ENCODE assay signal across 30 mouse cellular contexts in the genomic region with DNA sequence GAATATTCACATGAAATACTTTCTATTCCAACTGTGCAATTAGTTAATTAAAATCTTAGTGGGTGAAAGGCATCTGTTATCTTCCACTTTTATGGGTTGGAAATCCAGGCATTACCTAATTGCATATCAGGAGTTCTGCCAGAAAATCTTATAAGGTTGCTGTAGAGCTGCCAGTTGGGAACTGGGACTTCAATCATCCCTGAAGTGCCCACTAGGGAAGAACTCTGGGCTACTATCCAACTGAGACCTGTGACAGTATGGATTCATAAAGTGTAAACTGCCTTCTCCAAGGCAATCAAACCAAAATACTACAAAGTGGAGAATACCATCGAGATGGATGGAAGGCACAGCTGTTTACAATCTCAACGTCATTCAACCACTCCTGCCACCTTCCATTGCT. TPM values are rescaled to one million over a fixed set of nuclear protein-coding genes. Genes with fewer than 3 reads are reported as not detected.
DNase-seq lines count a peak whose midpoint lies in the region; ATAC-seq and TF ChIP-seq lines count a peak whose summit lies in the region.
"Had no signal": no experiment of that assay in that cellular context is flagged by ENCODE, and none has a peak within 500 bp of the region (broad histone marks: within the 10 kb centered on the region; RNA-seq: fewer than 3 reads in every experiment).

A gene (minus strand): TSS at position 109 of the 400 bp plus-strand sequence.

- H3K27me3 ChIP-seq in forebrain, embryonic 14.5 days (replicated peaks; ENCODE audit: control insufficient read depth, insufficient read depth, low read length), result no peaks in the 10 kb centered on the region
- H3K27me3 ChIP-seq in forebrain, embryonic 10.5 days (ENCODE audit: poor library complexity, severe bottlenecking), result no peaks in the 10 kb centered on the region
- H3K27me3 ChIP-seq: heart, embryonic 15.5 days; midbrain, embryonic 15.5 days had no signal

- no peak within 1 kb of the TSS for H3K4me3 ChIP-seq in forebrain, embryonic 14.5 days (ENCODE audit: low read depth, low read length)
- H3K4me3 ChIP-seq in forebrain, embryonic 10.5 days, result no peak within 1 kb of the TSS
- H3K4me3 ChIP-seq: erythroblast, embryonic 14.5 days; heart, embryonic 15.5 days; midbrain, embryonic 15.5 days had no signal

- DNase-seq in forebrain, embryonic 14.5 days (ENCODE audit: low spot score), result peak; percentile 88
- no peak for DNase-seq in forebrain, embryonic 10.5 days (ENCODE audit: extremely low spot score, low spot score)
- DNase-seq in layer of hippocampus, adult 9-11 months, result peak; percentile 17
- no peak for DNase-seq in layer of hippocampus, postnatal 10 days (ENCODE audit: low spot score in 2 of 2)
- peak; percentile 57 for DNase-seq in MN1 (ENCODE audit: low spot score)
- DNase-seq in brain, embryonic 14.5 days (ENCODE audit: low read depth), result peak; percentile 90
- no peak for DNase-seq in embryo, embryonic 10 days (ENCODE audit: low spot score)
- DNase-seq: adrenal gland, adult 8-10 months; cerebellum, adult 11 months; gastrocnemius, postnatal 14 days; heart, adult 18-20 months; heart, postnatal 4 days; kidney, adult 8-10 months; kidney, postnatal 14 days; liver, postnatal 0 days; lung, postnatal 14 days; right cerebral cortex, adult 18-20 months had no signal

- no peaks in the 10 kb centered on the region for H3K36me3 ChIP-seq in forebrain, embryonic 14.5 days (ENCODE audit: control insufficient read depth, insufficient read depth, low read length)
- no peaks in the 10 kb centered on the region for H3K36me3 ChIP-seq in forebrain, embryonic 10.5 days (replicated peaks)
- H3K36me3 ChIP-seq: heart, embryonic 15.5 days; midbrain, embryonic 15.5 days had no signal

- no peak for TF ChIP-seq CTCF in brain, embryonic 14.5 days (IDR thresholded peaks at IDR 0.05; ENCODE audit: borderline replicate concordance, extremely low read depth, insufficient read depth, insufficient read length)

- H3K4me2 ChIP-seq in forebrain, embryonic 14.5 days (ENCODE audit: low read length), result no peak within 1 kb of the TSS
- H3K4me2 ChIP-seq: heart, embryonic 15.5 days; midbrain, embryonic 15.5 days had no signal

- H3K4me1 ChIP-seq in forebrain, embryonic 14.5 days (ENCODE audit: control insufficient read depth, insufficient read depth, low read length), result 0 out of 2 replicates have a peak, but pooled peaks cover 6% of the 10 kb centered on the region
- H3K4me1 ChIP-seq in forebrain, embryonic 10.5 days, result peaks cover 7% of the 10 kb centered on the region
- H3K4me1 ChIP-seq: heart, embryonic 15.5 days had no signal

- 63% methylated on average over 2 of the region's 2 CpGs for WGBS in forebrain, embryonic 14.5 days
- 85% methylated on average over 2 of the region's 2 CpGs for WGBS in forebrain, embryonic 10.5 days

- no peak within 1 kb of the TSS for H3K27ac ChIP-seq in forebrain, embryonic 14.5 days (ENCODE audit: low read depth, low read length)
- no peak within 1 kb of the TSS for H3K27ac ChIP-seq in forebrain, embryonic 10.5 days
- H3K27ac ChIP-seq: heart, embryonic 15.5 days; midbrain, embryonic 15.5 days; stomach, postnatal 0 days had no signal

- no peak within 1 kb of the TSS for H3K9ac ChIP-seq in forebrain, embryonic 14.5 days (ENCODE audit: low read length)
- H3K9ac ChIP-seq: heart, embryonic 15.5 days; liver, postnatal 0 days; midbrain, embryonic 15.5 days had no signal

- H3K9me3 ChIP-seq in forebrain, embryonic 14.5 days (replicated peaks; ENCODE audit: control insufficient read depth, low read length), result no peaks in the 10 kb centered on the region
- no peaks in the 10 kb centered on the region for H3K9me3 ChIP-seq in forebrain, embryonic 10.5 days
- H3K9me3 ChIP-seq: heart, embryonic 15.5 days; midbrain, embryonic 15.5 days had no signal

- ATAC-seq in forebrain, embryonic 14.5 days, result peak; percentile 70; the same call in 1 of the 2 replicates
- ATAC-seq: liver, postnatal 0 days; midbrain, embryonic 15.5 days had no signal

- TF ChIP-seq POLR2A in brain, embryonic 14.5 days (IDR thresholded peaks at IDR 0.05; ENCODE audit: borderline replicate concordance, extremely low read depth, insufficient read depth, insufficient read length, poor library complexity, severe bottlenecking), result no peak

RNA-seq across cellular contexts. Expression of the gene that starts here (rescaled TPM):
- not detected in 2 replicates for polyA plus RNA-seq in forebrain, embryonic 14.5 days (2014; fragmentation: Nextera tagmentation; extraction: Ambion mirVana)
- not detected in 2 replicates for polyA plus RNA-seq in forebrain, embryonic 10.5 days (2016; fragmentation: Nextera tagmentation; extraction: Ambion mirVana)
- not detected for total RNA-seq in layer of hippocampus, postnatal 10 days (2021)
- polyA plus RNA-seq in brain, embryonic 14.5 days (2012; rRNA removed), result not detected in 2 replicates
- total RNA-seq: adrenal gland, adult 8-10 months; gastrocnemius, postnatal 14 days; heart, adult 18-20 months; heart, postnatal 4 days; layer of hippocampus, postnatal 14 days; left cerebral cortex, postnatal 14 days; liver, adult 2 months; megakaryocyte, adult 5-6 weeks had no signal
- polyA plus RNA-seq: C2C12; embryonic facial prominence, embryonic 11.5 days; erythroblast, embryonic 14.5 days; heart, embryonic 15.5 days; intestine, embryonic 14.5 days; liver, adult 2 months; liver, postnatal 0 days; midbrain, embryonic 15.5 days; stomach, postnatal 0 days; thymus, postnatal 0 days; urinary bladder, adult 2 months had no signal

Comparison
In these comparisons a context has a peak if more than half of its experiments do, and no peak if none do; other contexts are left out.
1. DNase-seq: peak in layer of hippocampus, adult 9-11 months (single experiment) and MN1 (single experiment); none in forebrain, embryonic 10.5 days (single experiment), layer of hippocampus, postnatal 10 days (0 of 2) and embryo, embryonic 10 days (single experiment).
2. Peak in DNase-seq and ATAC-seq in forebrain, embryonic 14.5 days; RNA of the gene not detected or under 1 TPM.
3. Peak in DNase-seq in brain, embryonic 14.5 days; RNA of the gene not detected or under 1 TPM.